Comparison of ENCODE assay signal across 23 mouse cellular contexts in genomic region chr19:38179675-38180074, GRCm38 (mm10). TPM values are rescaled to one million over a fixed set of nuclear protein-coding genes. Genes with fewer than 3 reads are reported as not detected.
"Had no signal": no experiment of that assay in that cellular context is flagged by ENCODE, and none has a peak within 500 bp of the region (broad histone marks: within the 10 kb centered on the region; RNA-seq: fewer than 3 reads in every experiment).

No protein-coding gene starts in this region.

- ATAC-seq: intestine, postnatal 0 days; liver, embryonic 12.5 days had no signal

- DNase-seq: kidney, adult 2 months; kidney, postnatal 25 days; liver; lung, adult 2 months; lung, postnatal 14 days; lung, postnatal 4 days; midbrain, embryonic 14.5 days; right cerebral cortex, postnatal 14 days; spleen, adult 18-20 months; thymus, postnatal 25 days had no signal

RNA-seq across cellular contexts. Expression of gene Pde6c, which starts 47.1 kb away (rescaled TPM):
- total RNA-seq: megakaryocyte progenitor cell, adult 5-6 weeks; megakaryocyte-erythroid progenitor cell, adult 5-6 weeks; midbrain, postnatal 0 days had no signal
- polyA plus RNA-seq: kidney, adult 2 months; kidney, embryonic 14.5 days; large intestine, adult 2 months; limb, embryonic 10.5 days; limb, embryonic 13.5 days; lung, adult 2 months; lung, embryonic 16.5 days; neural tube, embryonic 11.5 days; neural tube, embryonic 14.5 days; thymus, postnatal 0 days had no signal

RNA-seq across cellular contexts. Expression of gene Rbp4, which starts 54.6 kb away (rescaled TPM):
- total RNA-seq: megakaryocyte progenitor cell, adult 5-6 weeks; megakaryocyte-erythroid progenitor cell, adult 5-6 weeks had no signal
